Mouse (Mus musculus) adrenal gland, adult 18-20 months (tissue): Measurements from ENCODE around the gene Atg101. TPM values are rescaled to one million over a fixed set of nuclear protein-coding genes. Genes with fewer than 3 reads are reported as not detected.
"Not testable (repeated sequence)": the region's sequence is repeated elsewhere in the genome, so short reads cannot be mapped to it uniquely, and the experiment has no call there.

Experiments used
- DNase-seq, 2 experiments: peaks; one replicate each; pipeline ENCODE4 v3.0.0; 2021 to 2022; ENCODE audit warnings: low spot score in 2 of 2
- total RNA-seq, 2 experiments: library from RNA; stranded (reverse); gene quantifications; 1 replicate in 1 of 2; 2 replicates in 1 of 2; pipeline ENCODE4 v1.2.3; 2021

Atg101 gene
- total RNA-seq, 2 experiments from 2014 or later, result 60.5 to 64.0 TPM

- DNase-seq, result no peak
Observed at GRCm38 (mm10) chr15:101311087-101311770, 27.2 kb downstream of the Atg101 start.

GRCm38 (mm10) chr15:101312006-101312405 lies 27.9 kb downstream of the Atg101 start:
- no peak for DNase-seq

DNA sequence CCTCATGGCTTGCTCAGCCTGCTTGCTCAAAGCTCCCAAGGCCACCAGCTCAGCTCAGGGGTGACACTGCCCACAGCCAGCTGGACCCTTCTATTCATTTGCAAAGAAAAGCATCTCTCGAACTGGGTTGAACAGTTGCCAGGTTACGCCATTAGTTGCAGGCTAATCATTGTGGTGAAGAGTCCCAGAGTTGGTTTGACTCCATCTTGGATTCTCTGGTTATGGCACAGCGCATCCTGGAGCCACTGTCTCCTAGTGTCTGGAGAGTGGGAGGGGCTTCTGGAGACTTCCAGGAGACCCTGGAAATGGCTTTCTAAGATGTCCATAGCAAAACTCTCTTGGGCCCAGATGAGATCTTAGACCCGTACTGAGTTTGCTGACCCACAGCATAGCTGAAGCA lies 31.3 kb downstream of the Atg101 start:
- no peak for DNase-seq

DNA sequence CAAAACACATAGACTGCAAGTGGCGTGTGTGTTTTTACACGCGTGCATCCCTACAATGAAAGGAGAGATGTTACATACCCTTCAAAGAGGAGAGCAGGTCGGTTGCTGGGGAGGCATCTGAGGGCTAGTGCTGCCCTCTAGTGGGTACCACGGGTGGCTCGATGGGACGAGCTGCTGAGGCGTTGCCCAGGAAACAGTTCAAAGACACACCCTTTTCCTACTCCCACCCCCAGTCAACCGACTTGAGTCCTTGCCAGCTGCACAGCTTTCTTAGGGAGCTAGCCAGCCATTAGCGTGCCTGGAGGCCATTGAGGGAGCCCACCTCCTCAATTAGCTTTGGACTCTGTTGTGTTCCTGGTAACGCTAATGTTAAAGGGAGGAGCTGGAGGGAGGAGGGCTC lies 31.8 kb downstream of the Atg101 start:
- peak; percentile 86 to 88 for DNase-seq

GRCm38 (mm10) chr15:101316279-101316912 lies 32.3 kb downstream of the Atg101 start:
- no peak for DNase-seq

- DNase-seq, result no peak
Observed at GRCm38 (mm10) chr15:101316913-101317813, 33.1 kb downstream of the Atg101 start.

- DNase-seq, result no peak
Observed at GRCm38 (mm10) chr15:101317814-101318500, 33.9 kb downstream of the Atg101 start.

GRCm38 (mm10) chr15:101318889-101319765 lies 35.1 kb downstream of the Atg101 start:
- no peak for DNase-seq

DNA sequence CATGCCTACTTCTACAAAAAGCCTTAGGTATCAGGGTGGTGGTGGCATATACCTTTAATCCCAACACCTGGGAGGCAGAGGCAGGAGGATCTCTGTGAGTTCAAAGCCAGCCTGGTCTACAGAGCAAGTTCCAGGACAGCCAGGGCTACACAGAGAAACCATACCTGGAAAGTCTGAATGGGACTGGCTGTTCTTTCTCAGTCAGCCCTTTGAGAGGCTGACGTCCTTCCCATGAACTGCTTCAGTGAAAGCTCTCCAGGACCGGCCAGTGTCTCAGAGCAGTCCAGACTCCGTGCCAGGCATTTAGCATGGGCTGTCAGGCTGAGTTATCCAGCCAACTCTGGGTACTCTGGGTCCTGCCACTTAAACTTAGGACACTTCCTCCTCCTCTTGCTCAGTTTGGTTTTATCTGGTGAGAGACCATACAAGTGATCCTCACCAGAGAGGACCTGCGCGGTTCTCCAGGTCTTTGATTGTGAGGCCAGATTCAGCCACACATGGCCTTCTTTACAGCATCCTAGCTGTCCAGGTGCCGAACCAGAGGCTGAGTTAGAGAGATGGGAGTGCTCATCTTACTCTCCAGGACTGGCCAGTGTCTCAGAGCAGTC lies 36.0 kb downstream of the Atg101 start:
- no peak for DNase-seq

GRCm38 (mm10) chr15:101320618-101321041 lies 36.6 kb downstream of the Atg101 start:
- DNase-seq, result no peak

GRCm38 (mm10) chr15:101321126-101321525 lies 37.1 kb downstream of the Atg101 start:
- DNase-seq, result no peak

GRCm38 (mm10) chr15:101322106-101322505 lies 38.0 kb downstream of the Atg101 start:
- DNase-seq, result no peak

- DNase-seq, result no peak
Observed at GRCm38 (mm10) chr15:101322640-101323039, 38.6 kb downstream of the Atg101 start.

DNA sequence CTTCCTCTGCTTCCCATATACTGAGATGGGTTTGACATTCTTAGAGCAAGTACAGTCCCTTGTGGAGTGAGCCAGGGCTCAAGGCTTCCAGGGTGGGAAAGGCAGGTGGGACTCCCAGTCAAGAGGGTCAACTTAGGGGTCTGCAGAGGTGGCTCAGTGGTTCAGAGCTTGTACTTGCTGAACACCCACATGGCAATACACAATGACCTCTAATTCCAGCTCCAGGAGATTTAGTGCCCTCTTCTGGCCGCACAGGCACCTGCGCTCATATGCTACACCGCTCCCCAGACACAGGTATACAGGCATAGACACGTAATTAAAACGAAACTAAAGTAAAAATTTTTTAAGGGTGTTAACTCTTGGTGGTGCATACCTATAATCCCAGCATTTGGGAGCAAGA lies 39.4 kb downstream of the Atg101 start:
- no peak for DNase-seq

DNA sequence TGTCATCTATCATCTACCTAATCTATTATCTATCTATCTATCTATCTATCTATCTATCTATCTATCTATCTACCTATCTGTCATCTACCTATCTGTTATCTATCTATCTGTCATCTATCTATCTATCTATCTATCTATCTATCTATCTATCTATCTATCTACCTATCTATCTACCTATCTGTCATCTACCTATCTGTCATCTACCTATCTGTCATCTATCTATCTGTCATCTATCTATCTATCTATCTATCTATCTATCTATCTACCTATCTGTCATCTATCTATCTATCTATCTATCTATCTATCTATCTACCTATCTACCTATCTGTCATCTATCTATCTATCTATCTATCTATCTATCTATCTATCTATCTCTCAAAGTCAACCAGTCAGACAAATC lies 40.3 kb downstream of the Atg101 start:
- not testable (repeated sequence) for DNase-seq

GRCm38 (mm10) chr15:101325991-101326534 lies 42.0 kb downstream of the Atg101 start:
- no peak for DNase-seq

DNA sequence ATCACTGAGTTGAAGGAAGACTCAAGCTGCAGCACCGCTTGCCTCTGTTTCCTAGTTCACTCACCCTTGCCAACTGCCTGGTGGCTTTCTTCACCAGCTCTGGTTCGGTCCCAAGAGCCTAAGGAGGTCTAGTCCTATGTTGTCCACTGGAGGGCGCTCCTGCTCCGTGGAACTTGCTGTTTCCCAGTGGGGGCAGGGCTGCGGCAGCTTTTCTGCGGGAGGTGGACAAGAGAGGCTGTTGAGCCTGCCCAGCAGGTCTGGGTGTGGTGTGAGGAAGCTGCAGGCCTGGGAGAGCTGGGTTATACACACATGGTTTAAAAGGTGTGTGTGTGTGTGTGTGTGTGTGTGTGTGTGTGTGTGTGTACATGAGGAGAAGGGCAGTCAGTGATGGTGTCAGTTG lies 43.2 kb downstream of the Atg101 start:
- peak; percentile 81 to 91 for DNase-seq

DNA sequence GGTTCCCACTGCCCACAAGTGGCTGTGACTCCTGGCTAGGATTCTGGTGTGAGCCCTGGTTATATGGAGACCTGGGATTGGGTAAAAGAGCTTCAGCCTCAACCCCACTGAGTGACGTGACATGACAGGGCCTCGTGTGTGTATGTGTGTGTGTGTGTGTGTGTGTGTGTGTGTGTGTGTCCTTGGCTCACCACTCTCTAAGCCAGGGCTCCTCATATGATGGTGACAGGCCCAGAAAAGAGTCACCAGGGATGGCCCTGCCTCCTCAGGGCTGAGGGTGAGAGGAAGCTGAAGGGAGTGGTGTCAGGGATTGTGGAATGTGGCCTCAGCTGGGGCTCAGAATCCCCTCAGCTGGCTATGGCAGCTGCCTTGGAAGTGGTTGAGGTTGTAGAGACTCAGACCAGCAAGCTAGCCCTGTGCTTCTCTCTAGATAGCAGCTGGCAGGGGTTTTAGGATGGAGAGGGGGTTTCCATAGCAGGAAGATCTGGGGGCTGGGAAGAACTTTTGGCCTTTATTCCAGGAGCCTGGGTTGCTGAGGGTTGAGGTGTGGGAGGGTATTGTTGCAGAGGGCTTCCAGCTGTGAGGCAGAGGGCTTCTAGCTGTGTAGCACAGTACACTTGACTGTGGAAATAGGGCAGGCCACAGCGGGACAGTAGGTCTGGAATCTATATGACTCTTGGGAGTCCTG lies 44.9 kb downstream of the Atg101 start:
- DNase-seq, result no peak

GRCm38 (mm10) chr15:101329564-101329892 lies 45.5 kb downstream of the Atg101 start:
- no peak for DNase-seq
